Mouse (Mus musculus) lung, adult 18-20 months (tissue): ENCODE data around the gene Olfr1188.
"Not testable (repeated sequence)": the region's sequence is repeated elsewhere in the genome, so short reads cannot be mapped to it uniquely, and the experiment has no call there.

Source experiments
- DNase-seq, 2 experiments: peaks; one replicate each; pipeline ENCODE4 v3.0.0; 2022; ENCODE audit warnings: mixed read lengths in 2 of 2

The Olfr1188 gene

GRCm38 (mm10) chr2:88556635-88557034 is at the start of gene Olfr1188:
Olfr1188 (plus strand) TSS chr2:88556935.
- no peak for DNase-seq

GRCm38 (mm10) chr2:88518251-88518650 is 38.5 kb upstream of the Olfr1188 start, which contains the start of gene Olfr1186:
Olfr1186 (plus strand) TSS chr2:88518551.
- DNase-seq, result no peak

- no peak for DNase-seq
Observed at GRCm38 (mm10) chr2:88525720-88526119, 31.0 kb upstream of the Olfr1188 start.

GRCm38 (mm10) chr2:88572696-88573095 is 16.0 kb downstream of the Olfr1188 start:
- not testable (repeated sequence) for DNase-seq

GRCm38 (mm10) chr2:88586154-88586553 is 29.4 kb downstream of the Olfr1188 start, which contains the start of gene Olfr1189:
Olfr1189 (plus strand) TSS chr2:88586454.
- DNase-seq, result no peak
